Mouse (Mus musculus) spleen, embryonic (tissue): ENCODE results near the gene Cntn1.

Experiments used
- CTCF ChIA-PET: fragments of 350-600 bp; sonication (Branson Sonifier 250); formaldehyde crosslinking; loops from one replicate; lab custom pipeline; 2022; lab: Charles Lee

Cntn1 gene

DNA sequence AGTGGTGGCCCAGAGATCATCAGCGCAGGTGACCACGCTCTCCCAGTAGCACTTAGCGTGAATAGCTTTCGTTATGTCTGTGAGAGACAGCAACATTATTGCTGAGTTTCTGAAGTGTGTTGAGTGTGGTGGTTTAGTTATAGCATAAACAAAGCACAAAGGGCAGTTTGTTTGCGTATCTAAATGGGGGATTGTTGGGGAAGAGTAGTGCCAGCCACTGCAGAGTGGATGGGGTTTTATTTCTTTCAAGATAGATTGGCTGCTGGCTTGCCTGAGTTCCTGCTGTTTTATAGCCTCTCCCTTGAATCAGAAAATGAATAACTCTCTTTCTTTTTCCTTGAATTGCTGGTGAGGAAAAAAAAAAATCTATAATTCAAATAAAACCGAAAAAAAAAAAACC, 86.1 kb downstream of the Cntn1 start:
- CTCF ChIA-PET, result no interaction called here

DNA sequence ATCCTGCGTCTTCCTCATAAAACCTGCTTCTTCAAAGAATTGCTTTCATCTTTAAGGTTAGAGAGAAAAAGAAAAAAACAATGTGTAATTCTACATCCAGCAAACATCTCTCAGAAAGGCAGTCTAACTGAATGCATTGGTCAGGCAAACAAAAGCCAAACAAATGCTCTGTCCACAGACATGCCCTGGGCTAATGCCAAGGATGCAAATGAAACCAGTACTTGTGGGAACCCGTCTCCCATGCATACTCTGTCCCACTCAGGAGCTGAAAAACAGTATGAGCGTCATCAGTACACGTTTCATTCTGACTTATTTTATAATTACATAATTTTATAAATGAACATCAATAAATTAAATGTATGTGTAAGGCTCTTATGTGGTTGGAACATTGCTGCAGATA, 91.0 kb downstream of the Cntn1 start:
- CTCF ChIA-PET, result no interaction called here

DNA sequence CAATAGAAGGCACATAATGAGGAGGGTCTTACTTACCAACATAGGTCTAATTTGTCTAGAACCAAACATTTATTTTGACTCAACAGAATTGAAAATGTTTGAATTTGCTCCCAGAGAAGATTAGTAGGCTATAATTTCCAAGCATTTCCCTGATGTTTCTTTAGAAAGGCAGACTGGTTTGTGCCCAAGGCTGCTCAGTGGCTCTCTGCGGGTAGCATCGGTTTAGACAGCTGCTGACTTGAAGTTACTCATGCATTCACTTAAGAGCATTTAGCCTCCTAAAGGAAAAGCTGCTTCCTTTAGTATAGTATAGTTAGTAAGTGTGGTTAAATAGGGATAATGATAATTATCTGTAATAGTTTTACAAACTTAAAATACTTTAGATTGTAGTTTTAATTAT, 104.0 kb downstream of the Cntn1 start:
- CTCF ChIA-PET, result no interaction called here

DNA sequence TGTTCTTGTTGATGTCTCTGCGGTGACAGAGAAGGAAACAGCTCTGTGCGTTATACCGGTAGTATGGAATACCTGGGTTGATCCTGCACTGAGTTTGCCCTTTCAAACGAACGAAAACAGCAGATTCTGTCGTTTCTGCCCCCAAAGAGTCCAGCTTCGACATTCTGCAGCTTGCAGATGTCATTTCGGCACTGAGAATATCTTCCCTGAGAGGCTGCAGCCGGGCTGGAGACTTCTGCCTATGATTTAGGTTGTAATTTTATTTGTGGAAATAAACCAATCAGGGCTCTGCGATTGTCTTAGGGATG, 109.8 kb downstream of the Cntn1 start:
- CTCF ChIA-PET, result no interaction called here

DNA sequence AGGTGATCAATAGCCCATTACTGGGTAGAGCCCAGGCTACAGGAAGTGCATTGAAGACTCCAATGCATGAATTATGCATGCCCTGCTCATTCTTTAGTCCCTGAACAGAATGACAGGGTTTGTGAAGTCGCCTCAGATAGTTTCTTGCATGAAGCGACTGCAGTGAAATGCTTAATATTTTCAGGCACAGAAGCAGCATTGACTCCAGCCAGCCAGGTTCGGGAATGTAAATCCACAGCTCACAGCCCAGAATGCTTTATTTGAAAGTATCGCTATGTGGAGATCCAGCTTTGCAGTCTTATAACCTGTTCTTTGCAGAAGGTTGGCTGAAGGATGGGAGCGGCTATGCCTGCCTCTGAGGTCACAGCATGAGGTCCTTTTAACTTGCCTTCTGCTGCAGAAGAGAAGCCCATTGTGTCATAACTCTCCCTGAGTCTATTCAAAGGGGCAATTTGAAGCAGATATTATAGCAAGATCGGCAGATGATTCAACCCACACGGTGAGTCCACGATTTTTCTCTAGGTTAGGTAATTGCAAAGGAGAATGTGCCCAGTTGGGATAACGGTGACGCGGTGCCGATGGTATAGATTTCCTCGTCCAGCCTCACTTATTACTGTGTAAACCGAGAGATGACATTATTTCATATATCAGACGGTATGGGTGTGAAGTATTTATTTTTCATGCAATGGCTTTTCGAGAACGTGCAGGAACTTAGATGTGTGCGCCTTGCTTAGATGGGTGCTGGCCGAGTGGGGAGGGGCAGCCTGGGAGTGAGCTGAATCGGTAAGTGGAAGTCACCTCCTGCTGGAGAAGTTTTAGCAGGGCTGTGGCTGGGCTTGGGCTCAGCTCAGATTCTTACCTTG, 110.4 kb downstream of the Cntn1 start:
- CTCF ChIA-PET, result no interaction called here

DNA sequence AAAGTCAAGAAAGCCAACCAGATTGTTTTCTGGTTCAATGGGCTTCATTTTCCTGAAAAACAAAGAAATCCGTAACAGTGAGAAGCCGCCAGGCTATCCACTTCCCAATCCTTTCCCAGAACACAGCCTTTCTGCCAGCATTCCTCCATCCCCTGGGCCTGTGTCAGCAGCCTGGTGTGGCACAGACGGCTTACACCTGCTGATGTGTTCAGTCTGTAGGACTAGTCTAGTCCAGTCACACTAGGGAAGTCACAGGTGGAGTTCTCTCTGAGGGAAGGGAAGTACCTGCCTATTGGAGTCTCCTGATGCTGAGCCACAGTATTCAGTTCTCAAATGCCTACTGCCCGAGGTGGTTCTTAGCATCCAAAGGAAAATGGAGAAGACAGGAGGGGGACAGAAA, 111.9 kb downstream of the Cntn1 start:
- CTCF ChIA-PET, result no interaction called here

DNA sequence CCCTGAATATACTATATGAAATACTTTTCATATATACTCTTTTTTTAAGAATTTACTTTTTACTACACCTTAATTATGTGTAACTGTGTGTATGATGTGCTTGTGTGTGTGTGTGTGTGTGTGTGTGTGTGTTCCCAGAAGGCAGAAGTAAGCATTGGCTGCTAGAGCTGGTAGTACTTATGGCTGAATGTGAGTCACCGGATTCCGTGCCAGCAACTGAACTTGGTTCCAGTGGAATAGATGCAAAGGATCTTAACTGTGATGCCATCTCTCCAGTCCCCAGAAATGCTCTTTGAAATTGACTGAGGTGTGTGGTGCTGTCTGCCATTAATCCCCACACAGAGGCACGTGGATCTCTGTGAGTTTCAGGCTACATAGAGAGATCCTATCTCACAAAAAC, 113.2 kb downstream of the Cntn1 start:
- CTCF ChIA-PET, result no interaction called here

DNA sequence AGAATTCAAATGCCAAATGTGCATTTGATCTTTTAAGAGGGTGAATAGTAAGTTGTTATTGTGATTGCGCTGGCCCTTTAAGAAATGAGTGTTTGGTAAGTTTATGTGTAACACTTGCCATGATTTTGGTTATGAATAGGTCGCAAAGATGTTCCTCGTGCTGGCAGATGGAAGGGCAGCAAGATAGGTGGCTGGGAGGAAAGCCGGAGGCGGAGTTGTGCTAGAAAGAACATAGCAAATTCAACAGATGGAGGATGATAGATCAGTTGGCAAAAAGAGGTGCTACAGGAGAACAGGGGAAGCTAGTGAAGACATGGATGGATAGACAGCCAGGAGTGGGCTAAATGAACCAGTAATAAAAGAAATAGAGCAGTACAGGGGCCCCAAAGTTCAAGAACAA, 115.3 kb downstream of the Cntn1 start:
- CTCF ChIA-PET, result no interaction called here

DNA sequence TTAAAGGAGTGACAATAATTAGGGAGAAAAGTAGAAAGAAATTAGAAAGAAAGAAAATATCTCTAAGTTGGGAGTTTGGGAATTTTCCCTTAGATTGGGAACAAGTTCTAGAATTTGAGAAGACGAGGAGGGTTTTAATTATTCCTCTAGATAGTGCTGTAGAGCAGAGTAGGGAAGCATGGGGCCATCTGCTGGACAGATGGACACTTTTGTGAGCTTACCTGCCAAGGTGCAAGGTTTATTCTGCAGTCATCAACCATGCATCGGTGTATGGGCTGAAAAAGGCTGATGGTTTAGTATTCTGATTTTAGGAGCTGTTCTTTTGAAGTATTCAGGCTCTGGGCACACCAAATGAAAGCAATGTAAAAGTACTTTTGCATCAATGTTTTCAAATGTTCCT, 124.8 kb downstream of the Cntn1 start:
- CTCF ChIA-PET, result no interaction called here

DNA sequence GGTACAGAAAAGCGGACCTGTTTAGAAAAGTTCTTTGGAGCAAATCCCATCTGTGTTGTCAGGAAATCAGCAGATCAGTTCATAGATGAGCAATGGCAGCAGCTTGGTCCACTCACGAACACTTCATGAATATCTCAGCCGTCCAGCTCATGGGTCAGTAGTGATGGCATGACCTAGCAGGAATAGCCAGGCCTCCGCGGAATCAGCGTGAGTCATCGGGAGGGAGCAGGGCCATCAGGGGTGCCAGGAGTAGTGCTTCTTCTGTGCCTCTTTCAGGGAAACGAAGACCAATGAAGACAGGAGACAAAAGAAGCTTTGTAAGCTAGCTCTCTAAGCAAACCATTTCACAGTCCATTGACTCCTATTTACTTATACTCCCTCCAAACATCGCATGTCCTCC, 126.4 kb downstream of the Cntn1 start:
- CTCF ChIA-PET, result no interaction called here

DNA sequence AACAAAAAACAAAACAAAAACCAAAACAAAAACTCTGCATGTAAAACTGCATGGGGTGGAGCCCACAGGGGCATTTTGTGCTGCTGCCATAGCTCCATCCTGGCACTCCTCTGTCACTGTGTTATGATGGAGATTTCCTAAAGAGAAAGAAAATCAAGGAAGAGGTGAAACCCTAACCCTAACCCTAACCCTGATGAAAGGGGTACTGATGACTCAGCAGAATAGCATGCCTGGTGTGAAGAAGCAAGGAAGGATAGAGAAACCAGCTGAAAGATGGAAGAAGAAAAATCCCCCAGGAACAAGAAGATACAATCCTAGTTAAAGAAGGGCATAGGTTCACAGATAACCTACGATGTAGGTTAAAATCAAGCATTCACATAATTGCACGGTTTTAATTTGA, 134.5 kb downstream of the Cntn1 start:
- CTCF ChIA-PET, result no interaction called here

DNA sequence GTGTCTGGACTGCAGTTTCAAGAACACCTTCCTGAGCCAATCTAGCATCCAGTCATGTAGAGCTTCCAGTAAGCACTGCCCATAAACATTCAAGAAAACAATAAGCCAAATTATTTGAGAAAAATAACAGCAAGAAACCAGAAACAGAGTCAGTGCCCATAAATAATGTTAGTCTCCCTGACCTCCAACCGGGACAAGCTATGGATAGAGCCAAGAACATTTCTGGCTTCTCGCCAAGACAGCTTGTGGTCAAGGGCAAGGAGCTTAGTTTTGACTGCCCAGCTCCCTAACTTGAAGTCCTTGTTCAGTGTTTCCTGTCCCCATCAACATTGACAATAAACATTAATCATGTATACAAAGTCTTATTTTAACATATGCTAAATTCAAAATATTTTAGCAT, 139.0 kb downstream of the Cntn1 start:
- CTCF ChIA-PET, result no interaction called here

DNA sequence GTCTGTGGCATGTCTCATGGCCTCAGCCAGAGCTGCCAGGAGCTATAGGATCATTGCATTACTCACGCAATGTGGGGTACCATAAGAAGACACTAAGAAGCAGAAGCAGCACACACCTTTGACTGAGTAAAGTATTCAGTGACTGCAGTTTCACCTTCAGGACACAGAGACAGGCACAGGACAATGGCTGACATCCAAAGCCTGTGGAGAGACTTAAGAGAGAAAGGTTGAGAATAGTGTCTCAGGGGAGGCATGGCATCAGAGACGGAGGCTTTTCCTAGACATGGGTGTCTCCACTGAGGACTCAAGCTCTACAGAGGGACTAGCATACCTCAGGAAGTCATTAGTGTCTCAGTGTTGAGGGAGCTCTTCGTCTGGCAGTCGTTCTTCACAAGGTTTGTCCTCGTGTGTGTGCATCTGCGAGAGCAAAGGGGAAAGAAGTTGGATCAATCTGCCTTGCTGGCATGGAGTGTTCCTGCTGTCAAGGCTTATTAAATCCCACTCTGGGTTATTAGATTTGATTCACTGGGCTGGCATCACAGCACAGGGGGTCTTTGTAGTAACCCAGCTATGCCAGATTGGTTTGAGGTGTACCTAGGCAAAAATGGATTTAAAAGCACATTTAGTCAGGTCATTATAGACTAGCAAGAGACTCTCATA, 149.5 kb downstream of the Cntn1 start:
- CTCF ChIA-PET, result no interaction called here

DNA sequence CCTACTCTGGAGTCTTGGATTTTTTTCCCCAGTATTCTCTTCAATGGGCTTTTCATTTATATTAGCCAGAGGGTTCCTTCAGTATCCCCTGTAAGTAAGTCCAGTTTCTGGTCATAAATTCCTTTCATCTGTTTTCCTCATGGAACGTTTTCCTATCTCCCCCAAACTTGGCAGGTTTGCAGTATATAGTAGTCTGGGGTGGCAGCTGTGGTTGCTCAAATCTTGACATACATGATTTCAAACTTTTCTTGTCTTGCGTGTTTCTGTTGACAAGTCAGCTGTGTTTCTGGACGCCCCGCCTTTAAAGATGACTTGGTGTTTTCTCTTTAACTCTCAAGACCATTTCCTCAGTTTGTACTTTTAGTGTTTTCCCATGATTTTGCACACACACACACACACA, 155.7 kb downstream of the Cntn1 start:
- CTCF ChIA-PET, result interaction anchor here (0.7 kb wide), 1 partner anchor 136 kb away, joined by 6 read pairs; no protein-coding TSS in a partner anchor

DNA sequence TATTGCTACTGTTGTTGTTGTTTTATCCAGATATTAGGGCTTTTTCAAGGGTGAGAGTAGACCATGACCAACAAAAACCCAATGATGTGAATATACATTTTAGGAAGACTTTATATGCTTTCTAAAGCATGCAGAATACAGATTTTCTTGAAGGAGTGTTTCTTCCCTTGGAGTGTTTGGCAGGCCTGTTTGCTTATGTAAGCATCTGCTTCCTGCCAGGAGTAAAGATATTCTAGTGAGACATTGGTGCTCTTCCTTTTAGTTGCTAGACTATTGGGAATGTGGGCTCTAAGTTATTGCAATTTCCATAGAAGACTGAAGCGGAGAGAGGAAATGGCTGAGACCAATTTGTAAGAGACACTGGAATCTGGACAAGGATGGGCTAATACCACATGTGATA, 158.8 kb downstream of the Cntn1 start:
- CTCF ChIA-PET, result no interaction called here

DNA sequence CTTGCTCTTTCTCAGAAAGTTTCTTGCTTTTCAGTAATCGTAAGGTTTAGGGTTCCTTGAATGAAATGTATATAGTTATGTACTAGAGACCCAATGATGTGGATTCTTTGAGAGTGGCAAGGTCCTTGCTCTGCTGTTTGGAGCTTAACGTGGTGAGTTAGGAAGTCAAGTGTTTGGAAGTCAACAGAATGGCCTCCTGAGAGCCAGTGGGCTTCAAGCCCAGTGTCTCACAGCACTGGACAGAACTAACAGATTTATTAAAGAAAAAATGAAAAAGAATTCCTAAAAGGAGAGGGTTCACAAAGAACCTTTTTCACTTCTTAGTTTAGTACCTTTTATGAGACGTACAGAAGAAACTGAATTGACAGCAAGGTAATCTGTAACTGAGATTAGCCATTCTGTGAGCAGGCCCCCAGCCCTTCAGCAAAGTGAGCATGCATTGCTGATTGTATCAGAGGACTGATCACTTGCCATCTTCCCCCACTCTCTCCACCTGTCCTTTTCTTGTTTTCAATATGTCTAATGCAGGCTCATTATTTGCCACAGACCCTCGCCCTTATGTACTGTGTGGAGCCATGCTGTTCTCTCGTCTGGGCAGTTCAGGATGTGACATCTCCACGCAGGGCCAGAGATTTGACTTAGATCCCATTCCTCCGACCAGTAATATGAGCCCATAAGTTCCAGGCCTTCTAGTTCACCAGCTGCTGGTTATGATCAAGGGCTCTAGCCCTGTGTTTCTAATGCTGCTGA, 159.7 kb downstream of the Cntn1 start:
- CTCF ChIA-PET, result no interaction called here

DNA sequence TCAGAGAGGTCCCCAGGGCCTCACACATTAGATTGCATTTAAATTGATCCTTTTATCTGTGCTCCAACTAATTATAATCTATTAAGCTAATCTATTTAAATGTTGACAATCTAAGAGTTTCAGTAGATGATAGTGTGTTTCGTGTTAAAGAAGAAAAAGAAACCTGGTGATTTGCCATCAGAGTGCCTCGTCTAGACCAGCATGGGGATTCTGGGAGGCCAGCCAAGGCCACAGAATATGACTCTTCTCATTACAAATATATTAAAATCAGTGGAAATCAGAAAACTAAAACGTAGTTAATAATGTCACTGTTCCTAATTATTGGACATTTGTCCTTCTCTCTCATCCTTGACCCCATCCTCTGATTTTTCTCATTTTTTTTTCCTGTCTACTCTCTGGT, 164.9 kb downstream of the Cntn1 start:
- CTCF ChIA-PET, result no interaction called here

DNA sequence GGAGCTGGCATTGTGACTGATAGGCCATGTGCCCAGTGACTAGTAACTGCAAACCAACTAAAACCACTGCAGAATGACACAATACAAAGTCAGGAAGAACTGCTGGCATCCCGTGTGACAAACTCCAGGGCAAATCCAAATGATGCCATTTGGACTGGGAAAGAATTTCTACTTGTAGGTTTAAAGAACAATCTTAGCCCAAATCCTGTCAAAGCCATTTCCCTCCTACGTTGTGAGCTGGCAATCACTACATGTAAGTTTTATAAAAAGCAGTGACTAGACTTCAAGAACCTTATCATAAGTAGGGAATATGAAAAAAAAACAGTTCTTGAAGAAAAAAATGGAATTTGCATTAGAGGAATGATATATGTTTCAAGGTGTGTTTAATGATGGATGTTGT, 170.5 kb downstream of the Cntn1 start:
- CTCF ChIA-PET, result no interaction called here

DNA sequence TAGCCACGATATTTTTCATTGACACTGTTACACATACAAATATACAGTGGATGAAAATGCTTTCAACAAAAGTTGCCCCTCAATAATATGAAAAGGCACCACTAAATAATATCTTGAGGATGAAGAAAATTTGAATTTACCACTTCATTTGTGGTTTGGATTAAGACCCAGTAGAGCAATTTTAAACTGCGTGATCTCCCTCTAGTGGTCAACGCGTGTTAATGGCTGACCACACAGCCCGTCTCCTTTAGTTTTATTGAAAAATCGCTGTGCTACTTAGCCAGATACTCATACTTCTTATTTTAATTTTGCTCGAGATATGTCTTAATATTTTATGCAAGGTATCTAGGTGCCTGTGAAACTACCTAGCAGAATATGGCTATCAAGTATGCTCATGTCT, 180.4 kb downstream of the Cntn1 start:
- CTCF ChIA-PET, result no interaction called here

DNA sequence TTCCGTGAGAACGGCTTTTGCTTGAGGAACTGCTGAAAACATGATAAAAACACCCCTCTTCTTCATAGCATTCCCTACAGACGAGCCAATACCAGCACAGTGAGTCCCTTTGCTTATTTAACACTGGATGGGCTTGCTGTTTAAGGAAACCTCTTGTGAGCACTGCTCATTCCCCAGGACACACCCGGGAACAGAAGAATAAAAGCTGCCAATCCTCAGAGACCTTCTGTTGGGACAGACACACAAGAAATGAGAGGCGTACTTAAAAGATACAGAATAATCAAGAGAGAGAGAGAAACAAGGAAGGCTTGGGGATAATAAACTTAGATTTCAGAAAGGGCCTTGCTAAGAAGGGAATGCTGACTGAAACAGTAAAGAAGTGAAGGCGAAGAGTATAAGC, 184.9 kb downstream of the Cntn1 start:
- CTCF ChIA-PET, result no interaction called here

DNA sequence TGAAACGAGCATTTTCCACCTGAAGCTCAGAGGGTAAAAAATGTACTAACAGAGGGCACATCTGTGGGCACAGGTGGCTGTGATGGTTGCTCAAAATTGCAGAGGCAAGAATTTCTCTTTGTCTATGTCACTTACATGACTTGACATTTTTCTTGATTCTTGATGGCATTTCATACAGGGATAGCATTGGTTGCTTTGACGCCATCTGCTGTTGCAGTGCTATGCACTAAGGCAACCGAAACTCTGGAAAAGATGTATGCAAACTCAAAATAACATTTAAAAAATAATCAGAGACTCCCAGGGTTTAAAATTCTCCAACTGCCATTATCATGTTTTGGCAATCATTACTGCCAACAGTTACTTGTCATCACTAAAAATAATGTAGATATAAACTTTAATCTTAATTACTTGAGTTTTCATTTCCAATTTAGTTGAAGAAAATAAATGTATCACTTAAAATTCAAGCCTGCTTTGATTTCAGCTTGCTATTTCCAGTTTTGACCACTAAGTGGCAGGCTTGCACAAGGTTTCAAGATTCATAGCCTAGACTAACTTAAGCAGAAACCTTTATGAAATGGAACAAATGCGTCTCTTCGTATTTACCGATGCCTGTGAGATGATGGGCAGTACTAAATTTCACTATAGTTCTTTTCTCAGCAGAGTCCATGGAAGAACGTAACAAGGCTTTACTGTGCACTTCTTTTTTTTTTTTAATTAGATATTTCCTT, 214.2 kb downstream of the Cntn1 start:
- CTCF ChIA-PET, result interaction anchor here (0.6 to 0.7 kb wide), 2 partner anchors 145 to 173 kb away, joined by 3 to 4 read pairs; no protein-coding TSS in a partner anchor

DNA sequence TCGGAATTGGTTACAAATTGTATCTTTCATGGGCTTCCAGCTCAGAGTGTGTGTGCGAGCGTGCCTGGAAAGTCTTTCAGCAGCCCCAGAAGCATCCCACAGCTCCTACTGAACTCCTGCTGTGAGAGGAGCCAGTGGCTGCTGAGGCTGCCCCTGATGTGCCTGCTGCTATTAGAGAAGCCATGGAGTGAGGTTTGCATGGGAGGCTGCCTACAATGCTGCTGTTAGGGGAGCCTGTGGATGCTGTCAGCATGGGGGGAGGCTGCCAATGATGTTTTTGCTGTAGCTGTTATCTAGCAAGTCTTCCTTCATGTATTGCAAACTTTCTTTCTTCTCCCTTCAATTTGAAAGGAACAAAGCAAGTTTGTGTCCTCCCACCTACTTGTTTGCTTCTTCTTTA, 217.4 kb downstream of the Cntn1 start:
- CTCF ChIA-PET, result no interaction called here
